Mouse (Mus musculus): Measurements from ENCODE around the gene Cyp2d26.
"Not testable (repeated sequence)": the region's sequence is repeated elsewhere in the genome, so short reads cannot be mapped to it uniquely, and the experiment has no call there.

Cyp2d26 gene

GRCm38 (mm10) chr15:82794277-82794676, at the start of gene Cyp2d26:
TSS of gene Cyp2d26 (minus strand) at chr15:82794294.
- DNase-seq (ENCODE audit: low spot score): no peak

- no peak for DNase-seq (ENCODE audit: low spot score)
These were observed 45.1 kb upstream of the Cyp2d26 start for GRCm38 (mm10) chr15:82839146-82839545.

GRCm38 (mm10) chr15:82829917-82830316, 35.8 kb upstream of the Cyp2d26 start:
- DNase-seq (ENCODE audit: low spot score): no peak

- no peak for DNase-seq (ENCODE audit: low spot score)
These were observed 31.8 kb upstream of the Cyp2d26 start for GRCm38 (mm10) chr15:82825866-82826265.

- DNase-seq (ENCODE audit: low spot score): no peak
These were observed 28.3 kb upstream of the Cyp2d26 start for GRCm38 (mm10) chr15:82822347-82822746.

GRCm38 (mm10) chr15:82821657-82822056, 27.6 kb upstream of the Cyp2d26 start:
- no peak for DNase-seq (ENCODE audit: low spot score)

- no peak for DNase-seq (ENCODE audit: low spot score)
These were observed 21.2 kb upstream of the Cyp2d26 start for GRCm38 (mm10) chr15:82815296-82815695.

- peak; percentile 38 for DNase-seq (ENCODE audit: low spot score)
These were observed 20.7 kb upstream of the Cyp2d26 start for GRCm38 (mm10) chr15:82814806-82815205.

- no peak for DNase-seq (ENCODE audit: low spot score)
These were observed 20.2 kb upstream of the Cyp2d26 start for GRCm38 (mm10) chr15:82814321-82814720.

- DNase-seq (ENCODE audit: low spot score): no peak
These were observed 16.5 kb upstream of the Cyp2d26 start for GRCm38 (mm10) chr15:82810556-82810955.

GRCm38 (mm10) chr15:82809511-82809910, 15.4 kb upstream of the Cyp2d26 start:
- no peak for DNase-seq (ENCODE audit: low spot score)

GRCm38 (mm10) chr15:82806969-82807763, 13.1 kb upstream of the Cyp2d26 start:
- DNase-seq (ENCODE audit: low spot score): no peak

- DNase-seq (ENCODE audit: low spot score): peak; percentile 66
These were observed 10.9 kb upstream of the Cyp2d26 start for GRCm38 (mm10) chr15:82804708-82805639.

GRCm38 (mm10) chr15:82795936-82796440, 1.9 kb upstream of the Cyp2d26 start:
- DNase-seq (ENCODE audit: low spot score): no peak

GRCm38 (mm10) chr15:82793868-82794267, 226 bp downstream of the Cyp2d26 start:
- DNase-seq (ENCODE audit: low spot score): no peak

- DNase-seq (ENCODE audit: low spot score): no peak
These were observed 640 bp downstream of the Cyp2d26 start for GRCm38 (mm10) chr15:82793454-82793853.

- no peak for DNase-seq (ENCODE audit: low spot score)
These were observed 1.5 kb downstream of the Cyp2d26 start for GRCm38 (mm10) chr15:82792566-82792965.

GRCm38 (mm10) chr15:82784581-82784980, 9.5 kb downstream of the Cyp2d26 start:
- no peak for DNase-seq (ENCODE audit: low spot score)

GRCm38 (mm10) chr15:82783800-82784199, 10.3 kb downstream of the Cyp2d26 start:
- DNase-seq (ENCODE audit: low spot score): no peak

GRCm38 (mm10) chr15:82777856-82778255, 16.2 kb downstream of the Cyp2d26 start:
- not testable (repeated sequence) for DNase-seq (ENCODE audit: low spot score)

GRCm38 (mm10) chr15:82765943-82766342, 28.2 kb downstream of the Cyp2d26 start:
- no peak for DNase-seq (ENCODE audit: low spot score)

GRCm38 (mm10) chr15:82764881-82765280, 29.2 kb downstream of the Cyp2d26 start:
- DNase-seq (ENCODE audit: low spot score): no peak
